Mouse (Mus musculus) monocyte, adult 5-6 weeks (primary cell): ENCODE measurements around the gene Bid. TPM values are rescaled to one million over a fixed set of nuclear protein-coding genes. Genes with fewer than 3 reads are reported as not detected.

Source experiments
- ATAC-seq: fragments of 153-309, 156-312 bp; replicated peaks from 2 replicates; pipeline ENCODE4 v1.8.0; 2017; ENCODE audit warnings: mild to moderate bottlenecking; ENCODE audit not compliant: low TSS enrichment, insufficient number of reproducible peaks, severe bottlenecking, poor library complexity, low FRiP score
- total RNA-seq: library from RNA; stranded (forward); fragments of 200-1000, 200-491, 200-594 nt; gene quantifications from 3 replicates; pipeline ENCODE4 v1.2.3, GENCODE M21; 2017

The Bid gene
- total RNA-seq: 19.8 to 42.0 TPM (median 21.4 TPM) in 3 replicates

GRCm38 (mm10) chr6:120916074-120916971, at the start of gene Bid:
Bid (minus strand) TSS chr6:120916853.
- ATAC-seq: peak; percentile 70

- ATAC-seq: no peak
These were observed 49.2 kb upstream of the Bid start for GRCm38 (mm10) chr6:120965814-120966213.

- no peak for ATAC-seq
These were observed 47.5 kb upstream of the Bid start for GRCm38 (mm10) chr6:120964179-120964578.

DNA sequence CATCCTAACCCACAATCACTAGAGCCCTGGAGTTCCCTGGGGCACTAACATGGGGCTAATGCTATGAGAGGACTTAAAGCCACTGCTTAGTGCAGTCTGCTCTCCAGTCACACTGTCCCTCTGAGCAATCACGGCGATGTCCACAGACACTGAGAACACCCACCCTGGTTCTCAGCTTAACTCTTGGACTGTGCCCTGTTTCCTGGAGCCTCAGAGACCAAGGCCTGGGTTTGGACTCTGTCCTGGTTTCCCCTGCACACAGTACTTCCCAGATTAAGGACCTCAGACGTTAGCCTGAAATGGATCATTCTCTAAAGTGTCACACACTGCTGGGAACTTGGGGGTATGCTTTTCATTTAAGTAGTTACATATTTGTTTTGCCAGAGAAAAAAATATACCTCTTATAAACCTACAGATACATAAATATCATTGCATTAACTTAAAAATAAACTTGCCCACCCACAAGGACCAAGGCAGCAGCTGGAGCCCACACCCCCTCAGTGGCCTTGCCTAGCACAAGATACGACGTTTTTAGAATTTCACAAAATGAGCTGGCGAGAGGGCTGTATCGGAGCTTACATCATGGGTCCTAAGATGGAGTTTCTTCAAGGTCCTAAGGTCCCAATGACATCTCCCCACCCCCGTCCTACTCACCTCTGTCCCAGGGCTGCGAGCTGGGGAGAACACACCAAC, 43.8 kb upstream of the Bid start:
- ATAC-seq: no peak

DNA sequence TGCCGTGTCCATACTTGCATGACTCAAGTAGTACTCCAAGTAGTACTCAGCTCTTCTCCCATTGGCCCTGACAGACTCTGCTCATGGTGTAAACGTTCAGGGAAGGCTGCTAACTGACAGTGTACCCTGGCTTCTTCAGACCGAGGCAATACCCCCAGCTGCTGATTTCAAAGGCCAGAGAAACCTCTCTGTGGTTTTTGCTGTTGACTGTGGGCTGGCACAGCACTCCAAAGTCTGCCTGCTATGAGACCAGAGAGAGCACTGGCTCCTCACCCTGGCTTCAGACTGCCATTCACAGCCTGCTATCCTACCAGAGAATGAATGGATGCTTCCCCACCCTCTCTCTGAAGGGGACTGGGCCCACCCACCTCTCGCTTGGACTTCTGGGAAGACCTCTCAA, 40.7 kb upstream of the Bid start:
- no peak for ATAC-seq

GRCm38 (mm10) chr6:120956259-120957161, 39.9 kb upstream of the Bid start:
- ATAC-seq: peak; percentile 46

DNA sequence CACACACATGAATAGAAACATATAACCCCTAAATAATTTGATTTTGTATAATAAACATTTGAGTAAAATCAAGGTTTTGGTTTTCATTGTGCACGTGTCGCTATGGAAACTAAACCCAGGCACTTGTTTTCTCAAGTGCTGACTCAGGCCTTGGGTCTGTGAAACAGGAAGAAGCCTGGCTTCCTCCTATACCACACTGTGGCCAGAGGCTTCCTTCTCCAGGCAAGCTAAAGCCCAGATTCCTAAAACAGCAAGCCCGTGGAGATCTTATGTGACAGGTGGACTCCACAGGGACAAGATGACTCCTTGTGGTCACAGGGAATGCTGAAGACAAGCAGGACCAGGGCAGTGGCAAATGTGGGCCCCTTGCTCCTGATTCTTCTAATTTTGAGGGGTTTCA, 38.6 kb upstream of the Bid start:
- peak; percentile 56; the same call in 1 of the 2 replicates for ATAC-seq

GRCm38 (mm10) chr6:120954241-120954640, 37.6 kb upstream of the Bid start:
- ATAC-seq: 0 out of 2 replicates have a peak, but pooled peaks have one; percentile 19

GRCm38 (mm10) chr6:120952475-120952874, 35.8 kb upstream of the Bid start:
- ATAC-seq: no peak

GRCm38 (mm10) chr6:120951311-120951710, 34.7 kb upstream of the Bid start:
- ATAC-seq: no peak

GRCm38 (mm10) chr6:120945510-120945909, 28.9 kb upstream of the Bid start:
- no peak for ATAC-seq

DNA sequence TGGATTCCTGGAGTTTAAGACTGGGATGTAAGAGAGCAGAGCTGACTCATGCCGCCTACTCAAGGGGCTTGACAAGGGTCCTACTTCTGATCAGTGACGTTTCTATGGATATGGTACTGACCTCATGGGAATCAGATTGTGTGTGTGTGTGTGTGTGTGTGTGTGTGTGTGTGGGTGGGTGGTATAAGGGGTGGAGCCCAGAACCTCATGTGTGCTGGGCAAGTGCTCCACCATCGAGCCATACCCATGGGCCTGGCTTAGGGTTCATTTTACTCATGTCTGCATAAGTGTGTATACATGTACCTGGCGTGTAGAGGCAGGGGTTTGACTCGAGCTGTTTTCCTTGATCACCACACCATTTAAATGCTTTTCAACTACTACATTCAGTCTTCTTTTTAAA, 27.3 kb upstream of the Bid start:
- no peak for ATAC-seq

GRCm38 (mm10) chr6:120943551-120943950, 26.9 kb upstream of the Bid start:
- ATAC-seq: no peak

- no peak for ATAC-seq
These were observed 26.4 kb upstream of the Bid start for GRCm38 (mm10) chr6:120943079-120943478.

DNA sequence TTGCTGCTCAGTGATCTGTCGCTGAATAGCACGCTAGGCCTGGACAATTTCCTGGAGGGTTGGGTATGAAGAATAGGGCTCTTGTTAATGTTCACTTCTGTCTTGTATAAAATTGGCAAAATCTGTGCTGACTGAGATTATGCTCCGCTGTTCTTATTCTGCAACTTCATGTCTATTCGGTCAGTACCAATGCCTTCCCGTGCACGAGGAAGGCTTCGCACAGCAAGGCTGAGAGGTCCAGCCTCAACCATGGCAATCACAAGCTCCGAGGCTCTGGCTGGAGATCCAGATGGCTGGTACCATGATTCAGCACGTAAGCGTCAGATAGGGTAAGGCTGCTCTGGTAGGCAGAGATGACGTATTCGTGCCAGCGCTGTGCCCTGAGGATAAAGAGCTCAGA, 24.9 kb upstream of the Bid start:
- no peak for ATAC-seq

DNA sequence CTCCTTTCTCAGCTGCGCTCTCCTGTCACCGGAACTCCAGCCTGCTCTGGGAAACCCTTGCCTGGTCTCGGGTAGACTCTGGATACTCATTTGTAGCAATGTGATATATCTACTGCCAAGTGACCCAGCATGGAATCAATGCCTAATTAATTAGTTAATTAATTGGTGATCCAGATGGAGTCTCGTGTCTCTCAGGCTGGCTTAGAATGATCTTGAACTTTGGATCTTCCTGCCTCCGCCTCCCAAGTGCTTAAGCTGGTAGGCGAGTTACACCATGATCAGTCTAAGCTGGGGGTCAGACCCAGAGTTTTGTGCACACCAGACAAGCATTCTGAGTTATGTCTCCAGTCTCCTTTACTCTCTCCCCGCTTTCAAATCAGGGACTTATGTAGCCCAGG, 24.4 kb upstream of the Bid start:
- ATAC-seq: no peak

- no peak for ATAC-seq
These were observed 23.9 kb upstream of the Bid start for GRCm38 (mm10) chr6:120940446-120941083.

DNA sequence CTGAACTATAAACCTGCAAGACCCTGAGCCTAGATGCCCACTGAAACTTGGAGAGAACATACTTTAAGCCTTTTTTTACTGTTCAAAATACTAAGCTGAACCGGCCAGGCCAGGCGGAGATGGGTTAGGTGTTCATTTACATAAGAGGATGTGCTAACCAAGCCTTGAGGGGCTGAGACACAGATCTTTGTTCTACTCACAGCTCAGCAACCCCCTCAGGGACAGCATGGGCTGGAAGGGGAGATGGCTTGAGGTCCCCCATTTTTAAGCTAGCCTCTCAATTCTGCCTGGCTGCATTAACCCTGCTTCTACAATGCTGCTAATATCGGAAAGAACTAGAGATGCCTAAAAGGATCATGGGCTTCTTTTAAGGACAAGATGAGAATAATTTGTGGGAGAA, 23.1 kb upstream of the Bid start:
- ATAC-seq: no peak
